Mouse (Mus musculus) cerebellum, adult 8-10 months (tissue): Measurements from ENCODE around the gene Trim17.
"Not testable (repeated sequence)": the region's sequence is repeated elsewhere in the genome, so short reads cannot be mapped to it uniquely, and the experiment has no call there.

ENCODE experiments used
- DNase-seq: peaks from one replicate; pipeline ENCODE4 v3.0.0; 2022

Gene Trim17

GRCm38 (mm10) chr11:58948542-58949479 lies 5.7 kb upstream of the Trim17 start, which contains the start of gene Hist3h2ba:
Gene Hist3h2ba, plus strand, starts transcription at chr11:58948920.
- DNase-seq, result peak; percentile 88

GRCm38 (mm10) chr11:58949480-58950431 lies 4.7 kb upstream of the Trim17 start:
- peak; percentile 66 for DNase-seq

DNA sequence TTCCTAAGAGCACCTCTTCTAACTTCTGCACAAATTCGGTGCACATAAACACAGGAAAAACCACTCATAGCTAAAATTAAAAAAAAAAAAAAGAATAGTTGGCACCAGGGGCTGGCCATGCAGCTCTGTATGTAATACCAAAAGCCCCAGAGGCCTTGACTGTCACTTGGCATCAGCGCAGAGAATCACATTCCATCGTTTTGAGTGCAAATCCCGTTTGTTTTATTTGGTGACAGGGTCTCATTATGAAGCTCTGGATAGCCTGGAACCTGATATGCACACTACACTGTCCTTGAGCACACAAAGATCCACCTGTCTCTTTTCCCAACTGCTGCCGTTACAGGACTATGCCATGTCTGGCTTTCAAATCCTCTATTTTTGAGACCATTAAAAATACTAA lies 3.3 kb upstream of the Trim17 start:
- DNase-seq, result no peak

- DNase-seq, result no peak
These were observed 925 bp upstream of the Trim17 start for GRCm38 (mm10) chr11:58953351-58954169.

DNA sequence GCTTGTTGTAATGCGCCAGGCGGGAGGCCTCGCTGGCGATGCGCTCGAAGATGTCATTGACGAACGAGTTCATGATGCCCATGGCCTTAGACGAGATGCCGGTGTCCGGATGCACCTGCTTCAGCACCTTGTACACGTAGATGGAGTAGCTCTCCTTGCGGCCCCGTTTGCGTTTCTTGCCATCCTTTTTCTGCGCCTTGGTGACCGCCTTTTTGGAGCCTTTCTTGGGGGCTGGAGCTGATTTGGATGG lies 390 bp upstream of the Trim17 start:
- DNase-seq, result not testable (repeated sequence)

DNA sequence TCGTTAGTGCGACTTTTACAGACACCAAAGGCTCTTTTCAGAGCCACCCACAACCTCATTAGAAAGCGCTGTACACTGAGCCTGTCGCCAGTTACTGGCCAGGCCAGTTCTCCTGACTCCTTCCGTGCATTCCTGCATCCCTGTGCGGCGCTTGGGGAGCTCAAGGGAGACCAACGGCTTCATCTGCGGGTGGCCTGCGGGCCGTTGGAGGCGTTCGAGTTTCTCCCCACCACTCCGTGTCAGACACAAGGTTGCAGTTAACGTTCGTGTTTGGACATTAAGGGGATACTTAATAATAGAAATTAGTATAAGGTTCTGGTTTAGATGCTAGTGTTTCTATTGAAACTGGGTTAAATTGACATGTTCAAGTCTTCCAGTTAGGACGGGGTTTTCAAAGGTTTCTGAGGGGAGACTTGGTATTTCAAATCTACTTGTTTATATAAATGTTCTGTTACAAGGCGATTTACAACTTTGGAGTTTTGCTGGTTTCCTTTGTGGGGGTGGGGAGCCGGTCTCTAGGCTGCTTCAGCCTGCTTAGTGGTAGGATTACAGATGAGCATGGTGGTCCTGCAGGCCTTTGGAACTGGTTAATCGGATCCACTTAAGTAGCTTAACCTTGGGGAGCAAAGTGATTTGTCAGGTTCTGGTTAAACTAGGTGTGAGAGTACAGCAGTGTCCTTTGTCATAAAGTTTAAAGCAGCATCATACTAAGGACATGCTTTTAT lies 820 bp downstream of the Trim17 start:
- no peak for DNase-seq

DNA sequence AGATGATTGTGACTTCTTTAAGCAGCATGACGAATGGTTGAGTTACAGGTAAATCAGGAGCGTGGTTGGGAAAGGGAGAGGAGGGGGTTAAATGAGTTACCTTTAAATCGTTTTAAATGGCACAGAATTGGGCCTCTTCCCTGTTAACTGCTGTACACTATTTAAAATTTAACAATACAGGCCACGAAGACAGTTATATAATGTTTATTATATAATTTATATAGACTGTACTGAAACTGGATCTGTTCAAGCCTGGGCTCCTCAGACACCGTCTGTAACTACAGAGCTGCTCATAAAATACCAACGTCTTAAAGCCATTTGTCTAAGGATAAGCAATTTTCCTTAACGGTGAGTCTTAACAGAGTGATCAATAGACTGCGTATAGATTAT lies 1.4 kb downstream of the Trim17 start:
- no peak for DNase-seq

- DNase-seq, result no peak
These were observed 2.9 kb downstream of the Trim17 start for GRCm38 (mm10) chr11:58957226-58957914.

- no peak for DNase-seq
These were observed 4.1 kb downstream of the Trim17 start for GRCm38 (mm10) chr11:58958536-58958935.

- no peak for DNase-seq
These were observed 4.8 kb downstream of the Trim17 start for GRCm38 (mm10) chr11:58959186-58959825.

DNA sequence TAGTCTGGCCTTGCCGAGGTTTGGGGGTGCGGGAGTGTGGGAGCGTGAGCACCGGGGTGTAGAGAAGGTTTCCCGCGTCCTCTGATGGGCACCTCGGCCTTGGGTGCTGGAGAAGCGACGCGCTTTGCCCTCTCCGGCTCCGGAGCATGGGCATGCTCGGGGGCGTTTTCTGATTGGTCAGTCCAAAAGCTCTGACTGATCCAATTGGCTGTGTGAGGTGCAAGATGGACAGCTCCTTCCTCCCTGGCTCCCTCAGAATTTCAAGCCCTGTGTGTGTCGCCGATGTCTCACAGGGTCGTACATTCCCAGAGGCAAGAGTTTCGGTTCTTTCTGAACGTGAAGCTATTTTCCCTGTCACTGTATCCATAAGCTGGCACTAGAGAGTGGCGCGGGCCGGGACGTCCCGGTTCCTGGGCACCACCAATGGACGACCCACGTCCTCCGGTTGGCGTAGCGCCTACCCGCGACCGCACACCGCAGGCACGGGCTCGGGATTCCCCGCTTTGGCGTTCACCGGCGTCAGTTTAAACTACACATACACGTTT lies 5.5 kb downstream of the Trim17 start:
- peak; percentile 88 for DNase-seq

DNA sequence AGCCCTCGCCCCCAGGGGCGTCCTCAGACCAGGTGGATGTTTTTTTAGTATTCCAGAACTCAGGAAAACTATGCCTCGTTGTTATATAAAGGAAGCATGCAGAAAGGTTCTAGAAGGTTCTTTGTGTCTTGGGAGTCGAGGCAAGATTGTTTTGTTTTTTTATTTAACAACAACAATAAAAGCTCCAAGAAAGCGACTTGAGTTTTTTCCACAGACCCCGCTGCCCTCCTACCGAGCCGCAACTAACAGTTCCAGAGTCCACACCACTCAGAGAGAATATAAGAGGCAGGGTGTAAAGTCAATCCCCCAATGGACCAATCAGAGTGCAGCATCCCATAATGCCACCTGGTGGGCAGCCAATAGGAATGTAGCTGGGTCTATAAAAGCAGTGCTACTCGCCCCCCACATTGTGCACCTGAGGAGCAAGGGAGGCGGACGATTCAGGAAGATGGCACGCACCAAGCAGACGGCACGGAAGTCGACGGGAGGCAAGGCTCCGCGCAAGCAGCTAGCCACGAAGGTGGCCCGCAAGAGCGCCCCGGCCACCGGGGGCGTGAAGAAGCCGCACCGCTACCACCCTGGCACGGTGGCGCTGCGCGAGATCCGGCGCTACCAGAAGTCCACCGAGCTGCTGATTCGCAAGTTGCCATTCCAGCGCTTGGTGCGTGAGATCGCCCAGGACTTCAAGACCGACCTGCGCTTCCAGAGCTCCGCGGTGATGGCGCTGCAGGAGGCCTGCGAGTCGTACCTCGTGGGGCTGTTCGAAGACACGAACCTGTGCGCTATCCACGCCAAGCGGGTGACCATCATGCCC lies 7.1 kb downstream of the Trim17 start:
- peak; percentile 20 for DNase-seq

DNA sequence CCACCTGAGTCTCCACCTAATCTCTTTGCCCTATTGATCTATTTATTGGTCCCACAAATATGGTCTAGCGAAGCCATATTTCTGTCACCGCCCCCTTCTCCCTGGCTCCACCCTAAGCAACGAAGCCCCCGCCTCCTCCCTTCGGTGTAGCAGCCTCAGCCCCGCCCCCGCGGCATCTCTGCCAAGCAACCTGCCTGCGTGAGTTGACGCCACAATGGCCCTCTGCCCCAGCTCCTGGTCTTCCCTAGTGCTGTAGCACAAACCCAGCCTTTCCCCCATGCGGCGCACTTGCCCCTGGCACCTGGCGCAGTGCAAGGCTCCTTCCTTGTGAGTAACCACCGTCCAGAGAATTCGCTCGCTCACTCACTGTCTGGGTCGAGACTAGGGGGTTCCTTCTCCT lies 9.1 kb downstream of the Trim17 start:
- peak; percentile 45 for DNase-seq

GRCm38 (mm10) chr11:58964216-58964615 lies 9.7 kb downstream of the Trim17 start:
- no peak for DNase-seq

GRCm38 (mm10) chr11:58965001-58965760 lies 10.7 kb downstream of the Trim17 start:
- DNase-seq, result no peak

- DNase-seq, result no peak
These were observed 12.9 kb downstream of the Trim17 start for GRCm38 (mm10) chr11:58967346-58967745.

DNA sequence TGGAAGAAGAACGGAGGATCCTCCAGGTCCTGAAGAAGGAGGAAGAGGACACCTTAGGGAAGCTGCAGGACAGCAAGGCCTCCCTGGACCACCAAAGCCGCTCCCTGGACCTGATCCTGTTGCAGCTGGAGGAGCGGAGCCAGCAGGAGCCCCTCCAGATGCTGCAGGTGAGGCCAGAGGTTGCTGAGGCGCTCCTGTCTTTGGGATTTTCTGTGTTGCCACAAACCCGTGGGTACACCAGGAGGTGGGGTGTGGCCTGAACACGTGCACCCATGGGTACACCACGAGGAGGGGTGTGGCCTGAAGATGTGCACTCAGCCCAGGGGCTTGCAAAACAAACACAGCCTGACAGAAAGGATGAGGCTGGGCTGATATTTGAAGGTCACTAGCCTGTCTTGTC lies 14.1 kb downstream of the Trim17 start:
- DNase-seq, result no peak

- DNase-seq, result no peak
These were observed 14.5 kb downstream of the Trim17 start for GRCm38 (mm10) chr11:58969027-58969426.

DNA sequence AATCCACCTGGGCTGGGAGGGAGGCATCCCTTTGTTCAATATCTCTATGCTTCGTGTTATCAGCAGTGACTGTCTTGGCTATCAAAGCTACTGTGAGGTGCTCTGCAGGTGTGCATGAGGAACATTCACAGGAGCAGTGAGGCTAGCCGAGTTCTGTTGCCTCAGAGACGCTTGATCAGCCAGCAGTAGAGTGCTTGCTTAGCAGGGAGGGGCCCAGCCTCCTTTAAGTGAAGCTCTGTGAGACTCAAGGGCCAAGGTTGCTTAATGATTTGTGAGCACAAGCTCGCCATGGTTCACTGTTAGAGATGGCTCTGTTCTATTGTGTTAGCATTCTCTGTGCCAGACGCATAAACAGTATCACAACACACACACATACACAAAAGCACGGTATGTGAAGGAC lies 15.2 kb downstream of the Trim17 start:
- no peak for DNase-seq
